Mouse (Mus musculus) B cell, adult 2 months (primary cell): ENCODE measurements around the gene Gba.
A peak's percentile ranks its signal among the peaks of the same experiment; 100 is the strongest.
"Not testable (repeated sequence)": the region's sequence is repeated elsewhere in the genome, so short reads cannot be mapped to it uniquely, and the experiment has no call there.

Experiments used
- DNase-seq, 2 experiments: peaks; one replicate each; pipeline ENCODE4 v3.0.0; 2022

Gene Gba

DNA sequence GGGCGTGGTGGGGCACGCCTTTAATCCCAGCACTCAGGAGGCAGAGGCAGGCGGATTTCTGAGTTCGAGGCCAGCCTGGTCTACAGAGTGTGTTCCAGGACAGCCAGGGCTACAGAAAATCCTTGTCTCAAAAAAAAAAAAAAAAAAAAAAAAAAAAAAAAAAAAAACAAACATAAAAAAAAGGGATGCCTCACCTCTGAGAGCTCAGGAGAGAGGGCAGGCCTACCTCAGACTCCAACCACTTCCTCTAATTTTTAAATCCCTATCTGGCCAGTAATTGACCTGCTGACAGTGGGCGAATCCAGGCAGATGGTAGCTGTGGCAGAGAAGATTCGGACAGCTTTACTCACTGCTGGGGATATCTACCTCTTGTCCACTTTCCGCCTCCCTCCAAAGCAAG lies 13.7 kb downstream of the Gba start:
- not testable (repeated sequence) for DNase-seq

- DNase-seq = no peak
Measured at GRCm38 (mm10) chr3:89218271-89218670, 15.5 kb downstream of the Gba start.

GRCm38 (mm10) chr3:89219546-89219945 lies 16.8 kb downstream of the Gba start:
- DNase-seq = no peak

GRCm38 (mm10) chr3:89221167-89221566 lies 18.4 kb downstream of the Gba start:
- DNase-seq = no peak

- DNase-seq = no peak
Measured at GRCm38 (mm10) chr3:89224796-89225195, 22.1 kb downstream of the Gba start.

DNA sequence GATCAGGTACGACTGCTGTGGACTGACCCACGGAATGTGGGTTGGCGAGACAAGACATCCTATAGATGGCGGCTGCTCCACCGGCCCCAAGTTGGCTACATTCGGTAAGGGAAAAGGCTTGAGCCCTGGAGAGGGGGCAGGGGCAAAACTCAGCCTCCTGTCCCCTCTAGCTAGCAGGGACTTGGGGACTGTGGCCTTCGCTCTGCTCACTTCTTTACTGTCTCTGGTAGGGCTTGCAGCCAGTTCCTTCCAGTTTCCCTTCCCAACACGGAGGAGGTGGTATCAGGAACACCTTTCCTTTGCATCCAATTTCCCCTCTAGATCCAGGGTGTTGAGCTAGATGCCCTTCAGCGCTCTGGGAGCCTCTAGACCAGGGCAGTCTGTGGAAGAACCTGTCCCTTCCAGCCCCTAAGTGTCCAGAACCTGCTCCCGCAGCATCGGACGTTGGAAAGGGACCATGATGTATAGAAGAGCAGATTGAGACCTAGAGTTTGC lies 22.6 kb downstream of the Gba start:
- DNase-seq = no peak

DNA sequence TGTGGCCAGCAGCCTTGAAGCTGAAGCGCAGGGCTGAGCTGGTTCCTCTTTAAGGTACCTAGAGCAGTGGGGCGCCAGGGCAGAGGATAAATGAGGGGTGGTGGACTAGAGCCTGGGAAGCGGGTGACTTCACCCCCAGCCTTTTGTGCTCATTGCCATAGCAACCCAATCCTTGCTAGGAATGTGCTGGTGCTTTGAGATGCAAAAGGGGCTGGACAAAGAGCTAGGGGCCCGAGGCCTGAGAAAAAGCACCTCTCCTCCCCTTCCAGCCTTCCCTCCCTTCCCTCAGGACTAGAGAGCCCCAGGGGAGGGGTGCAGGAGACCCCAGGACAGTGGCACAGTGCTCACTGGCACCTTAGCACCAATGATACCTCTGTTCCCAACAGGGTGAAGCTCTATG lies 23.2 kb downstream of the Gba start:
- no peak for DNase-seq

GRCm38 (mm10) chr3:89226361-89226760 lies 23.6 kb downstream of the Gba start:
- no peak for DNase-seq

GRCm38 (mm10) chr3:89226900-89227299 lies 24.2 kb downstream of the Gba start, which contains the start of gene Mtx1:
Mtx1 (minus strand) TSS chr3:89227088.
- no peak for DNase-seq

DNA sequence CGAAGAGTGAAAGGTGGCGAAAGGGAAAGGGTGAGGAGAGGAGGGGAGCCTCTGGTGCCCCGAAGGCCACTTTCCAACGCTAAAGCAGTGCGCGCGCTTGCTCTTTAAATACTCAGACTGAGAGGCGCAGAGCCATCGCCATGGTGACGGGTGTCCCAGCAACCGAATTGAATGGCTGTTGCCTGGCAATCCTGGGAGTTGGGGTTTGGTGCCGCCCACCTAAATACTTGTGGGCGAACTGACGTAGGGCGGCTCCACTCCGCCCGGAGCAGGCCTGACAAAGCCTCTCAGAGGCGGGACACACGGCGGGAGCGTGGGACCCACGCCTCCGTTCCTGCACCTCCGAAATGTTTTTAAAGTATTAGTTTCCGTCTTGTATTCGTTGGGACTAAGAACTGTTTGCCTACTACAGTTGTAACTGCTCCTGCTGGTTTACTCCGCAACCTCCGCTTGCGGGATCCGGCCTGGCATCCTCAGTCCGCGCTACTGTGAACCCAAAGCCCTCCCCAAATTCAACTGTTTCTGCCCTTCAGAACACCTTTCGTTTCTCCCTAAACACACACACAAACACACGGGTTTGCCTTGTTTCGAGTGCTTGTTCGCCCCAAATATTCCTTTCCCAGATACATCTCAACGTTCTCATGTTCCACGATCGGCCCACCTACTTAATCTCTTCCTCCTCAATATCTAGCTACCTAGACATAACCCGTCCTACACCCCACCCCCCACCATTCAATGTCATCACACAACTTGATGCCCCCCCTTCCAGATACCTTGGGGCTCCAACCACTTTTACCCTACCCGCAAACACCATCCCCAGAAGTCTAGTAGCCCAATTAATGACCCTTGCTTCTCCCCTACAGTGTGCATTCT lies 24.8 kb downstream of the Gba start:
- peak; percentile 64 for DNase-seq

- peak; percentile 91 for DNase-seq
Measured at GRCm38 (mm10) chr3:89228180-89228549, 25.4 kb downstream of the Gba start.

DNA sequence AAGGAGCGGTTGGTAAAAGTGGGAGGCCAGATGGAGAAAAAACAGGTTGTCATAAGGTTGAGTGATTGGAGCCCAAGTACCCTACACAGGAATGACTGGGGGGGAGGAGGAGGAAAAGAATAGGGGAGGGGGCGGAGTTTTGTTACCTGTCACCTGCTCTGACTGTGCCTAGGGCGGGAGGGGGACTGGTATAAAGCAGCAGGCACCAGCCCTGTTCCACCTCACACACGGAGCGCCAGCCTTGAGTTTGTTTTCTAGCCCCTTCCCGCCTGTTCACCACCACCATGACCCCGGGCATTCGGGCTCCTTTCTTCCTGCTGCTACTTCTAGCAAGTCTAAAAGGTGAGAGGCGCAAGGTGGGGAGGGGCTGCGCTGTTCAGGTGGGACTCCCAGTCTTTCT lies 26.1 kb downstream of the Gba start, which contains the start of gene Muc1:
Muc1 (plus strand) TSS at position 222 of the 400 bp plus-strand sequence.
- DNase-seq = no peak

- DNase-seq = no peak
Measured at GRCm38 (mm10) chr3:89229276-89229675, 26.5 kb downstream of the Gba start.

DNA sequence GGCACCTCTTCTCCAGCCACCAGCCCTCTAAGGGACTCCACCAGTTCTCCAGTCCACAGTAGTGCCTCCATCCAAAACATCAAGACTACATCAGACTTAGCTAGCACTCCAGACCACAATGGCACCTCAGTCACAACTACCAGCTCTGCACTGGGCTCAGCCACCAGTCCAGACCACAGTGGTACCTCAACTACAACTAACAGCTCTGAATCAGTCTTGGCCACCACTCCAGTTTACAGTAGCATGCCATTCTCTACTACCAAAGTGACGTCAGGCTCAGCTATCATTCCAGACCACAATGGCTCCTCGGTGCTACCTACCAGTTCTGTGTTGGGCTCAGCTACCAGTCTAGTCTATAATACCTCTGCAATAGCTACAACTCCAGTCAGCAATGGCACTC lies 27.8 kb downstream of the Gba start:
- DNase-seq = no peak

- peak in 1 of 2 experiments; percentile 33 for DNase-seq
Measured at GRCm38 (mm10) chr3:89231345-89231744, 28.6 kb downstream of the Gba start.

GRCm38 (mm10) chr3:89231772-89232275 lies 29.1 kb downstream of the Gba start:
- no peak for DNase-seq

- DNase-seq = no peak
Measured at GRCm38 (mm10) chr3:89232614-89233013, 29.9 kb downstream of the Gba start.

- peak; percentile 60 to 63 for DNase-seq
Measured at GRCm38 (mm10) chr3:89233562-89234110, 30.9 kb downstream of the Gba start.

GRCm38 (mm10) chr3:89236516-89236915 lies 33.8 kb downstream of the Gba start:
- DNase-seq = no peak

DNA sequence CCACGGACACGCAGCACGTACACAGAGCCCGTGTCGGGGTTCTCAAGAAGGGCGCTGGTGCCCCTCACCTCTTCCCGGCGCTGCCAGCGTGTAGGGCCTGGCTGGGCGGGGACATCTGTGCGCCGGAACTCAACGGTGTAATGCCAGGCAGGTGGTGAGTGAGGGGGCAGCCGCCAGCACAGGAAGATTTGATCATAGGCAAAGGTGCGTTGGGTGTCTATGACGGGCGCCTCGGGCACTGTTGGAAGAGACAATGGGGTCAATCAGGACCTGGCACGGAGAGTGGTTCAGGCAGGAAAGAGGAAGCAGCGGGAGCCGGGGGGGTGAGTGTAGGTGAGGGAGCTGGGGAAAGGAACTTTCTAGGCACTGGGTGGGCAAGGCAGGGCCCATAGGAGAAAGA lies 35.0 kb downstream of the Gba start:
- DNase-seq = no peak

DNA sequence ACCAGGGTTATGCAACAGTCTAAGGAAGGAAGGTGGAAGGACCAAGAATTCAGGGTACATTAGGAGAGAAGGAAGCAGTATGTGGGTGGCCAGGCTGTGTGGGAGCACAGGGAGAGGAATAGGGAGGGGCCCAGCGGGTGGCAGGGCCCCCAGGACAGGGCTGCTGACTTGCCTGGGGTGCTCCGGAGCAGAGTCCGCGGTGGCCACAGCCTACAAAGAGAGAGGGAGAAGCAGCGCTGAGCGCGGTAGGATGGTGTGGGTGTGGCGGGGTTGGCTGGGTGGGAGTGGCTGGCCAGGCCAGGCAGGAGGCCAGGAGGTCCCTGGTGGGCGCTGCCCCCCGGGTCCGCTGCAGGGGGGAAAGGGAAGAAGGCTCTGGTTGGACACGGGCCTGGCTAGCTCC lies 35.8 kb downstream of the Gba start:
- no peak for DNase-seq

- DNase-seq = peak; percentile 85 to 87
Measured at GRCm38 (mm10) chr3:89242331-89242895, 39.7 kb downstream of the Gba start.

- DNase-seq = peak; percentile 77 to 80
Measured at GRCm38 (mm10) chr3:89243609-89244008, 40.9 kb downstream of the Gba start.
